Mouse (Mus musculus): ENCODE measurements around the gene Zkscan17. TPM values are rescaled to one million over a fixed set of nuclear protein-coding genes. Genes with fewer than 3 reads are reported as not detected.

Gene Zkscan17
- polyA plus RNA-seq, 1 experiment from 2014 or later, result 22.2 TPM

GRCm38 (mm10) chr11:59517441-59517840, 9.1 kb downstream of the Zkscan17 start:
- no peak overlapping the region for H3K9ac ChIP-seq
- no peaks in the 10 kb centered on the region for H3K4me1 ChIP-seq
- no peak for ATAC-seq (ENCODE audit: insufficient number of reproducible peaks, low FRiP score, low TSS enrichment, low read depth)
- WGBS, result 92% methylated on average over 1 of the region's 1 CpGs
- H3K4me2 ChIP-seq (replicated peaks), result no peak overlapping the region
- no peaks in the 10 kb centered on the region for H3K9me3 ChIP-seq (replicated peaks)
- no peaks in the 10 kb centered on the region for H3K27me3 ChIP-seq
- no peak overlapping the region for H3K4me3 ChIP-seq (replicated peaks)
- no peaks in the 10 kb centered on the region for H3K36me3 ChIP-seq
- H3K27ac ChIP-seq (replicated peaks), result no peak overlapping the region

GRCm38 (mm10) chr11:59514789-59515188, 11.8 kb downstream of the Zkscan17 start:
- Histone ChIP-seq H3K27me3 (no peaks in the 10 kb centered on the region), H3K4me2 (replicated peaks) (no peak overlapping the region), H3K9me3 (replicated peaks) (no peaks in the 10 kb centered on the region), H3K36me3 (peaks cover 8% of the 10 kb centered on the region; the same call in 1 of the 2 replicates), H3K4me1 (no peaks in the 10 kb centered on the region), H3K4me3 (replicated peaks) (no peak overlapping the region), H3K27ac (replicated peaks) (peak overlapping the region; percentile 7; the same call in 1 of the 2 replicates), H3K9ac (no peak overlapping the region)
- no peak for ATAC-seq (ENCODE audit: insufficient number of reproducible peaks, low FRiP score, low TSS enrichment, low read depth)
- WGBS, result 36% methylated on average over 3 of the region's 3 CpGs

GRCm38 (mm10) chr11:59514381-59514780, 12.2 kb downstream of the Zkscan17 start:
- H3K27me3 ChIP-seq, result no peaks in the 10 kb centered on the region
- 47% methylated on average over 6 of the region's 6 CpGs for WGBS
- no peak for ATAC-seq (ENCODE audit: insufficient number of reproducible peaks, low FRiP score, low TSS enrichment, low read depth)
- peaks cover 12% of the 10 kb centered on the region for H3K36me3 ChIP-seq
- H3K4me1 ChIP-seq, result no peaks in the 10 kb centered on the region
- H3K9me3 ChIP-seq (replicated peaks), result no peaks in the 10 kb centered on the region
- no peak overlapping the region for H3K4me2 ChIP-seq (replicated peaks)
- H3K4me3 ChIP-seq (replicated peaks), result no peak overlapping the region
- H3K9ac ChIP-seq, result no peak overlapping the region
- H3K27ac ChIP-seq (replicated peaks), result peak overlapping the region; percentile 7; the same call in 1 of the 2 replicates

- no peak for ATAC-seq (ENCODE audit: insufficient number of reproducible peaks, low FRiP score, low TSS enrichment, low read depth)
- Histone ChIP-seq H3K36me3 (peaks cover 12% of the 10 kb centered on the region), H3K27ac (replicated peaks) (no peak overlapping the region), H3K9me3 (replicated peaks) (no peaks in the 10 kb centered on the region), H3K4me3 (replicated peaks) (no peak overlapping the region), H3K27me3 (no peaks in the 10 kb centered on the region), H3K4me1 (no peaks in the 10 kb centered on the region), H3K9ac (no peak overlapping the region), H3K4me2 (replicated peaks) (no peak overlapping the region)
- WGBS, result 78% methylated on average over 3 of the region's 3 CpGs
These were observed 13.0 kb downstream of the Zkscan17 start for GRCm38 (mm10) chr11:59513556-59513955.

- H3K27ac ChIP-seq (replicated peaks), result no peak overlapping the region
These were observed 13.8 kb downstream of the Zkscan17 start for GRCm38 (mm10) chr11:59512733-59513132.

GRCm38 (mm10) chr11:59511558-59511957, 15.0 kb downstream of the Zkscan17 start:
- Histone ChIP-seq H3K4me1 (peaks cover 11% of the 10 kb centered on the region), H3K9ac (no peak overlapping the region), H3K4me3 (replicated peaks) (no peak overlapping the region), H3K9me3 (replicated peaks) (no peaks in the 10 kb centered on the region), H3K36me3 (peaks cover 12% of the 10 kb centered on the region), H3K27ac (replicated peaks) (no peak overlapping the region), H3K27me3 (no peaks in the 10 kb centered on the region), H3K4me2 (replicated peaks) (no peak overlapping the region)
- 80% methylated on average over 1 of the region's 1 CpGs for WGBS
- no peak for ATAC-seq (ENCODE audit: insufficient number of reproducible peaks, low FRiP score, low TSS enrichment, low read depth)

More at GRCm38 (mm10) chr11:59512733-59513132, 13.8 kb downstream of the Zkscan17 start:
- H3K36me3 ChIP-seq, result peaks cover 12% of the 10 kb centered on the region
- H3K4me1 ChIP-seq, result peaks cover 3% of the 10 kb centered on the region
- H3K9ac ChIP-seq, result no peak overlapping the region
- no peak overlapping the region for H3K4me2 ChIP-seq (replicated peaks)
- ATAC-seq (ENCODE audit: insufficient number of reproducible peaks, low FRiP score, low TSS enrichment, low read depth), result no peak
- no peak overlapping the region for H3K4me3 ChIP-seq (replicated peaks)
- no peaks in the 10 kb centered on the region for H3K27me3 ChIP-seq
- 77% methylated on average over 10 of the region's 10 CpGs for WGBS
- no peaks in the 10 kb centered on the region for H3K9me3 ChIP-seq (replicated peaks)

- ATAC-seq (ENCODE audit: insufficient number of reproducible peaks, low FRiP score, low TSS enrichment, low read depth), result peak; percentile 22
- Histone ChIP-seq H3K36me3 (peaks cover 38% of the 10 kb centered on the region), H3K9ac (peak overlapping the region; percentile 97), H3K27ac (replicated peaks) (peak overlapping the region; percentile 98), H3K4me3 (replicated peaks) (peak overlapping the region; percentile 90), H3K9me3 (replicated peaks) (no peaks in the 10 kb centered on the region), H3K4me2 (replicated peaks) (peak overlapping the region; percentile 77), H3K27me3 (no peaks in the 10 kb centered on the region), H3K4me1 (peaks cover 18% of the 10 kb centered on the region)
- WGBS, result 1% methylated on average over 14 of the region's 14 CpGs
These were observed 19.9 kb downstream of the Zkscan17 start for GRCm38 (mm10) chr11:59506713-59507074.

GRCm38 (mm10) chr11:59505839-59506712, 20.5 kb downstream of the Zkscan17 start:
- Histone ChIP-seq H3K27ac (replicated peaks) (peak overlapping the region; percentile 98), H3K36me3 (peaks cover 39% of the 10 kb centered on the region)
- peak; percentile 95 for ATAC-seq (ENCODE audit: insufficient number of reproducible peaks, low FRiP score, low TSS enrichment, low read depth)

GRCm38 (mm10) chr11:59505351-59505838, 21.2 kb downstream of the Zkscan17 start:
- peak; percentile 45; the same call in 1 of the 2 replicates for ATAC-seq (ENCODE audit: insufficient number of reproducible peaks, low FRiP score, low TSS enrichment, low read depth)
- Histone ChIP-seq H3K9ac (peak overlapping the region; percentile 97), H3K27me3 (no peaks in the 10 kb centered on the region), H3K4me3 (replicated peaks) (peak overlapping the region; percentile 90), H3K27ac (replicated peaks) (peak overlapping the region; percentile 98), H3K36me3 (peaks cover 42% of the 10 kb centered on the region), H3K4me2 (replicated peaks) (peak overlapping the region; percentile 77), H3K9me3 (replicated peaks) (no peaks in the 10 kb centered on the region), H3K4me1 (peaks cover 18% of the 10 kb centered on the region)
- WGBS, result 0% methylated on average over 21 of the region's 21 CpGs

More at GRCm38 (mm10) chr11:59505839-59506712, 20.5 kb downstream of the Zkscan17 start:
- Histone ChIP-seq H3K4me1 (peaks cover 18% of the 10 kb centered on the region), H3K4me3 (replicated peaks) (peak overlapping the region; percentile 90), H3K9ac (peak overlapping the region; percentile 97), H3K9me3 (replicated peaks) (no peaks in the 10 kb centered on the region), H3K4me2 (replicated peaks) (peak overlapping the region; percentile 77), H3K27me3 (no peaks in the 10 kb centered on the region)
- WGBS, result under 1% methylated on average over 62 of the region's 71 CpGs

GRCm38 (mm10) chr11:59501978-59502700, 24.4 kb downstream of the Zkscan17 start:
- H3K4me3 ChIP-seq (replicated peaks), result no peak overlapping the region
- no peaks in the 10 kb centered on the region for H3K9me3 ChIP-seq (replicated peaks)
- no peak overlapping the region for H3K27ac ChIP-seq (replicated peaks)
- WGBS, result 86% methylated on average over 5 of the region's 5 CpGs
- no peak overlapping the region for H3K4me2 ChIP-seq (replicated peaks)
- peaks cover 9% of the 10 kb centered on the region for H3K4me1 ChIP-seq
- no peaks in the 10 kb centered on the region for H3K27me3 ChIP-seq
- no peak overlapping the region for H3K9ac ChIP-seq
- H3K36me3 ChIP-seq, result peaks cover 70% of the 10 kb centered on the region
- ATAC-seq (ENCODE audit: insufficient number of reproducible peaks, low FRiP score, low TSS enrichment, low read depth), result no peak

GRCm38 (mm10) chr11:59497747-59498146, 28.8 kb downstream of the Zkscan17 start:
- Histone ChIP-seq H3K36me3 (peaks cover 96% of the 10 kb centered on the region), H3K4me2 (replicated peaks) (no peak overlapping the region), H3K4me1 (no peaks in the 10 kb centered on the region), H3K9me3 (replicated peaks) (no peaks in the 10 kb centered on the region), H3K27me3 (no peaks in the 10 kb centered on the region), H3K9ac (no peak overlapping the region), H3K4me3 (replicated peaks) (no peak overlapping the region), H3K27ac (replicated peaks) (no peak overlapping the region)
- WGBS, result 93% methylated on average over 7 of the region's 7 CpGs
- ATAC-seq (ENCODE audit: insufficient number of reproducible peaks, low FRiP score, low TSS enrichment, low read depth), result no peak

Measured in embryonic facial prominence, embryonic 15.5 days (tissue).